Mouse (Mus musculus): ENCODE measurements at regions not wholly inside any gene's neighbourhood (a gene's known extent, or its start where the extent isn't known, plus 50 kb on each side); places are given as distances from the start of the nearest gene placed in this dataset.

DNA sequence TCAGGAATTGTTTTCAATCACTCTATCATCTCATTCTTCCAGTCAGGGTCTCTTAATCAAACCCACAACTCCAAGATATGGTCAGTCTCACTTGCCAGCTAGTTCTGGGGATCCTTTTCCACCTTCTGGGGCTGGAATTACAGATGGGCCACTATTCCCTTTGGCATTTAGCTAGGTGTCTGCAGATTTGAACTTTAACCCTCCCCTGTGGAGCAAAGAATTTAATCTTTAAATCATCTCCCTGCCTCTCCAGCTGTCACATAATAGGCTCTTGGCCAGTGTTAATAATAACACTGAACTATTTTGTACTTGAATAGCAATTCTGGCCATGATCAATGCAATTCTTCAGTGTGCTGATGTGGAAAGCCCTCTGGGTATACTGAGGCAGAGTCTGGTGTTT lies 435.0 kb upstream of the Tmem132c start:
- no peak overlapping the region for H3K4me3 ChIP-seq
- H3K4me2 ChIP-seq = no peak overlapping the region
- no peaks in the 10 kb centered on the region for H3K27me3 ChIP-seq
- no peak overlapping the region for H3K9ac ChIP-seq
- H3K27ac ChIP-seq = no peak overlapping the region
- H3K9me3 ChIP-seq = no peaks in the 10 kb centered on the region
- no peaks in the 10 kb centered on the region for H3K36me3 ChIP-seq
- no peaks in the 10 kb centered on the region for H3K4me1 ChIP-seq
- no peak for ATAC-seq (ENCODE audit: insufficient number of reproducible peaks, low FRiP score, low TSS enrichment, low read depth)

DNA sequence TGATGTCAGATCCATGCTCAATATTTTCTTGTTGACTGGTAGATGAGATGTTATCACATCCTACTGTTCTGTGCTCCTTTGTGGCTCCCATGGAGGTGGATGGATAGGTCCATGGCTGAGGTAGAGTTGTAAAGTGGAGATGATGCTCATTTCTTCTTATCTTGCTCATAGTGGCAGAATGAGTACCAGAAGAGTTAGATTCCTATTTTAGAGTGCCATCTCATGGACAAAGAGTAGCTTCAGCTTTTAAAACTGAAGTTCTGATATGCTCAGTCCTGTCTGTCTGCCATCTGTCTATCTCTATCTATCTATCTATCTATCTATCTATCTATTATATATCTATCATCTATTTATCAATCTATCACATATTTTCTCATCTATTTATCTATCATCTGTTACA lies 425.5 kb upstream of the Tmem132c start:
- no peaks in the 10 kb centered on the region for H3K27me3 ChIP-seq
- no peaks in the 10 kb centered on the region for H3K9me3 ChIP-seq
- H3K27ac ChIP-seq = no peak overlapping the region
- no peak for ATAC-seq (ENCODE audit: insufficient number of reproducible peaks, low FRiP score, low TSS enrichment, low read depth)
- no peak overlapping the region for H3K9ac ChIP-seq
- no peak overlapping the region for H3K4me2 ChIP-seq
- no peak overlapping the region for H3K4me3 ChIP-seq
- H3K36me3 ChIP-seq = no peaks in the 10 kb centered on the region
- H3K4me1 ChIP-seq = no peaks in the 10 kb centered on the region

DNA sequence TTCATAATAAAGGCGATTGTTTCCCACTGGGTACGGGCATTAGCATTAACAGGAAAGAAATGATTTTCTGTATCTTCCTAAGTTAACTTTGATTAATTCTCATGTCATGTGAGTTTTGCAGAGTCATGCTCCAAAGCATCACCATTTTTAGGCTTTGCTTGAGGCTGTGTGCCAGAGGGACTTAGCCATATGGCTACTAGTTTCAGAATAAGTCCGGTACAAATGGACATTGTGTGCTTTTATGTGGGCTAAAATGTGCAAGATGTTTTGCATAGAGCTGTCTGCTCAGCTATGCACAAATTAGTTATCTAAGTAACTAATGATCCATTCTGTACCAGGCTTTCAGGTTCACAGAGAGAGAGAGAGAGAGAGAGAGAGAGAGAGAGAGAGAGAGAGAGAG lies 406.2 kb upstream of the Tmem132c start:
- H3K27ac ChIP-seq = no peak overlapping the region
- H3K9me3 ChIP-seq = no peaks in the 10 kb centered on the region
- no peaks in the 10 kb centered on the region for H3K4me1 ChIP-seq
- H3K4me3 ChIP-seq = no peak overlapping the region
- WGBS = 88% methylated on average over 3 of the region's 3 CpGs
- no peak for ATAC-seq (ENCODE audit: insufficient number of reproducible peaks, low FRiP score, low TSS enrichment, low read depth)
- no peaks in the 10 kb centered on the region for H3K27me3 ChIP-seq
- H3K9ac ChIP-seq = no peak overlapping the region
- no peaks in the 10 kb centered on the region for H3K36me3 ChIP-seq
- no peak overlapping the region for H3K4me2 ChIP-seq

DNA sequence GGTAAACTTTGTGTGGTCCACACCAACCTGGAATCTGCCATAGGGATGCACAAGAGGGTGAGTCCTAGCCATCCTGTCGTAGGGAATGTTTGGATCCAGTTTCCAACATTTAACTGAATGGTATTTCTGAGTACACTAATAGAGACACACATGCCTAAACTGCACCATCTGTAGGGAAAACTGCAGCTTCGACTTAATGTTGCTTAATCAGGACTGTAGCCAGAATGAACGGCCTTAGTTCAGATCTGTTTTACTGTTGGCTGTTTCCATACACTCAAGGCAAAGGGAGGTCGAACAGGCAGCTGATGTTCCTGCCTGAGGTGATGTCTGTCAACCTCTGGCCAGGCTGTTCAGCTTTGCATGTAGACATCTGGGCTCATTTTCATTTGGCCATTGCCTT lies 399.0 kb upstream of the Tmem132c start:
- Histone ChIP-seq H3K36me3 (no peaks in the 10 kb centered on the region), H3K9ac (no peak overlapping the region), H3K27ac (no peak overlapping the region), H3K27me3 (no peaks in the 10 kb centered on the region), H3K4me3 (no peak overlapping the region), H3K4me2 (no peak overlapping the region), H3K9me3 (no peaks in the 10 kb centered on the region), H3K4me1 (no peaks in the 10 kb centered on the region)
- WGBS = 68% methylated on average over 4 of the region's 4 CpGs
- ATAC-seq (ENCODE audit: insufficient number of reproducible peaks, low FRiP score, low TSS enrichment, low read depth) = no peak

DNA sequence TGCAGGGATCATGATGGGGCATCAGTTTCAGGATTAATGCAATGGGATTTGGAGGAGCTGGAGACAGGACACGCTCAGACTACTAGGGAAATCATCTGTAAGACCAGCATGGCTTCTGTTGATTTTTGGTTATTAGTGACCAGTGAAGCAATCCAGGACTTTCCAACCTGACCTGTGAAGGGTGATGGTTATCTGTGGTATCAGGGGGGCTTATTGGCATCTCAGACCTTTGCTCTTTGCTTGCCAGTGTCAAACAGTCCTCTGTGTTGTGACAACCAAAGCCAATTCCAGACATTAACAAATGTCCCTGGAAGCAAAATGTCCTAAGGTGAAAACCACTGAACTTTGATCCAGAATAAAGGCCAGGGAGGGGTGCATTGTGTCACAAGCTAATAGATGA lies 379.5 kb upstream of the Tmem132c start:
- no peak for ATAC-seq (ENCODE audit: insufficient number of reproducible peaks, low FRiP score, low TSS enrichment, low read depth)
- no peak overlapping the region for H3K4me2 ChIP-seq
- no peaks in the 10 kb centered on the region for H3K9me3 ChIP-seq
- H3K27me3 ChIP-seq = no peaks in the 10 kb centered on the region
- no peak overlapping the region for H3K9ac ChIP-seq
- H3K4me1 ChIP-seq = no peaks in the 10 kb centered on the region
- H3K36me3 ChIP-seq = no peaks in the 10 kb centered on the region
- no peak overlapping the region for H3K4me3 ChIP-seq
- H3K27ac ChIP-seq = no peak overlapping the region
- WGBS = 81% methylated on average over 1 of the region's 1 CpGs

DNA sequence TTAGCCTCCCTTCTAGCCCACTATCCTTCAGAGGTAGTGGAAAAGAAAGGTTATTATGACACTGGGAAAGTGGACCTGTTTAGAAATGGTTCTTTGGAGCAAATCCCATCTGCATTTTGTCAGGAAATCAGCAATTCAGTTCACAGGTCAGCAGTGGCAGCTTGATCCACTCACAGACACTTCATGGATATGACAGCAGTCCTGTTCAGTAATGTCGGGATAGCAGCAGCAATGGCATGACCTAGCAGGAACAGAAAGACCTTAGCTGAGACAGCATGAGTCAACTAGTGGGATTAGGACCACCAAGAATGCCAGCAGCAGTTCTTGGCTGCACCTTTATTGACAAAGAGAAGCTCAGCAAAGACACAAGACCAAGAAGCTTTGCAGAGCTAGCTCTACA lies 365.8 kb upstream of the Tmem132c start:
- no peak overlapping the region for H3K27ac ChIP-seq
- no peak overlapping the region for H3K9ac ChIP-seq
- no peaks in the 10 kb centered on the region for H3K4me1 ChIP-seq
- no peak overlapping the region for H3K4me2 ChIP-seq
- no peak overlapping the region for H3K4me3 ChIP-seq
- WGBS = 84% methylated on average over 1 of the region's 1 CpGs
- no peak for ATAC-seq (ENCODE audit: insufficient number of reproducible peaks, low FRiP score, low TSS enrichment, low read depth)
- H3K36me3 ChIP-seq = no peaks in the 10 kb centered on the region
- H3K27me3 ChIP-seq = no peaks in the 10 kb centered on the region
- H3K9me3 ChIP-seq = no peaks in the 10 kb centered on the region

DNA sequence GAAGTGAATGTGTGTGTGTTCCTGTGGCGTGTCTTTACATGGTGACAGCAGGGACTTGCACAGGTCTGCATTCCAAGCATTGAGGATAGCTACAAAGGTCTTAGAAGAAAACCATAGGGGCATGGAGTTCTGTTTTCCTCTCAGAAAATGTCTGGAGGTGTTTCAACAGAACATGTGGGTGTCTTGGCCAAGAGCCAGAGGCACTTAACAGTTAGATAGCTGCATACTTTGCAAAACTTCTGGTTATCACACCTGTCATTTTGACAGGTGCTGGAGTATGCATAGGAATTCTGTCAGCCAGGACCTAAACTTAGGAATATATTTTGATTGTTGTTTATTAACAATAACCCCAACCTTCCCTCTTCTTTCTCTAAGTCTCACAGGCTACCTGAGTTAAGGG lies 350.9 kb upstream of the Tmem132c start:
- Histone ChIP-seq H3K9me3 (no peaks in the 10 kb centered on the region), H3K4me3 (no peak overlapping the region), H3K27me3 (no peaks in the 10 kb centered on the region), H3K4me2 (no peak overlapping the region), H3K9ac (no peak overlapping the region), H3K4me1 (no peaks in the 10 kb centered on the region; the same call in 1 of the 2 replicates), H3K36me3 (no peaks in the 10 kb centered on the region), H3K27ac (no peak overlapping the region)
- WGBS = 48% methylated on average over 1 of the region's 1 CpGs
- ATAC-seq (ENCODE audit: insufficient number of reproducible peaks, low FRiP score, low TSS enrichment, low read depth) = no peak

DNA sequence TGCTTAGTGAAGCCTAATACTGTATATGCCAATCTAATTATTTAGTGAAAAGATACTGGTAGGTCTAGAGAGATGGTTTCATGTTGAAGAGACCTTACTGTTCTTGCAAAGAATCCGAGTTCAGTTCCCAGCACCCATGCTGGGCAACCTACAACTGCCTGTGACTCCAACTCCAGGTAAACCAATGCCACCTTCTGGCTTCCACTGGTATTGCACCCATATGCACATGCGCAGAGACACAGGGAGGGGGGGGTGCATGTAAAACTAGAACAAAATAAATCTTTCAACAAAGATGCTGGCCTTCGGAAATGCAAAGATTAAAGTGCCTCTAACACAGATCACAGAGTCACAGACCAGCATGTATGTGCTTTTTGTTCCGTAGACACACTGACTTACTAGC lies 348.5 kb upstream of the Tmem132c start:
- no peak overlapping the region for H3K9ac ChIP-seq
- no peaks in the 10 kb centered on the region; the same call in 1 of the 2 replicates for H3K4me1 ChIP-seq
- H3K9me3 ChIP-seq = no peaks in the 10 kb centered on the region
- 96% methylated on average over 4 of the region's 4 CpGs for WGBS
- H3K36me3 ChIP-seq = no peaks in the 10 kb centered on the region
- no peaks in the 10 kb centered on the region for H3K27me3 ChIP-seq
- ATAC-seq (ENCODE audit: insufficient number of reproducible peaks, low FRiP score, low TSS enrichment, low read depth) = no peak
- no peak overlapping the region for H3K4me3 ChIP-seq
- H3K4me2 ChIP-seq = no peak overlapping the region
- H3K27ac ChIP-seq = no peak overlapping the region

DNA sequence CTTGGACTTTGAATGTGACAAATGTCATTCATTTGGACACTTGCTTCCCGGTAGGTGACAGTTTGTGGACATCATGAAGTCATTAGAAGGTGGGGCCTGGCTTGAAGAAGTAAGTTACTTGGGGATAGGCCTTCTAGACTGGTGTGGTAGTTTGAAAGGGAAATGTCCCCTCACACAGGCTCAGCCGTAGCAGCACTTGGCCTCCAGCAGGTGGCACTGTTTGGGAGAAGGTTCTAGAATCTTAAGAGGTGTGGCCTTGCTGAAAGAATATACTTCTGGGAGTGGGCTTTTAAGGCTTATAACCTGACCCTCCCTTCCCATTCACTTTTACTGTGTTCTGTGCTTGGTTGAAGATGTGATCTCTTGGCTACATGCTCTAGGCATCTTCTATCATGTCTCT lies 331.5 kb upstream of the Tmem132c start:
- Histone ChIP-seq H3K27ac (no peak overlapping the region), H3K9me3 (no peaks in the 10 kb centered on the region), H3K27me3 (no peaks in the 10 kb centered on the region), H3K4me3 (no peak overlapping the region), H3K9ac (no peak overlapping the region), H3K4me1 (no peaks in the 10 kb centered on the region), H3K4me2 (no peak overlapping the region), H3K36me3 (no peaks in the 10 kb centered on the region)
- no peak for ATAC-seq (ENCODE audit: insufficient number of reproducible peaks, low FRiP score, low TSS enrichment, low read depth)
- WGBS = 79% methylated on average over 2 of the region's 2 CpGs

DNA sequence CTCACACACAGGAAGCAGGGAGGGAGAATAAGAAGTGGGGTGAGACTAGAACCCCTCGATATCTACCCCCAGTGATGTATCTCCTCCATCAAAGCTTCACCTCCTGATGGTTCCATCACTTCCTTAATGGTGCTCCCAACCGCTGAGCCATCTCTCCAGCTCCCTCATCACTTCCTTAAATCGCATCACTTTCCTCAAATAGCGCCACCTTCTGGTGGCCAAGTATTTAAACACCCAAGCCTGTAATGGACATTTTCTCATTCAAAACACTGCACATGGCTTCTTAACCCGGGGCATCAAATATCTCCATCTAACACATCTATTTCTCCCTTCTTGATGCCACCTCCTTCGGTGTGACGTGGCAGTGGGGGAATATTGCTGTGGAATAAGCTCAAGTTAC lies 324.3 kb upstream of the Tmem132c start:
- no peak overlapping the region for H3K9ac ChIP-seq
- H3K27me3 ChIP-seq = no peaks in the 10 kb centered on the region
- 68% methylated on average over 7 of the region's 7 CpGs for WGBS
- H3K4me1 ChIP-seq = no peaks in the 10 kb centered on the region
- no peak overlapping the region for H3K4me3 ChIP-seq
- no peak overlapping the region for H3K27ac ChIP-seq
- no peaks in the 10 kb centered on the region for H3K36me3 ChIP-seq
- H3K9me3 ChIP-seq = no peaks in the 10 kb centered on the region
- ATAC-seq (ENCODE audit: insufficient number of reproducible peaks, low FRiP score, low TSS enrichment, low read depth) = no peak
- H3K4me2 ChIP-seq = no peak overlapping the region

DNA sequence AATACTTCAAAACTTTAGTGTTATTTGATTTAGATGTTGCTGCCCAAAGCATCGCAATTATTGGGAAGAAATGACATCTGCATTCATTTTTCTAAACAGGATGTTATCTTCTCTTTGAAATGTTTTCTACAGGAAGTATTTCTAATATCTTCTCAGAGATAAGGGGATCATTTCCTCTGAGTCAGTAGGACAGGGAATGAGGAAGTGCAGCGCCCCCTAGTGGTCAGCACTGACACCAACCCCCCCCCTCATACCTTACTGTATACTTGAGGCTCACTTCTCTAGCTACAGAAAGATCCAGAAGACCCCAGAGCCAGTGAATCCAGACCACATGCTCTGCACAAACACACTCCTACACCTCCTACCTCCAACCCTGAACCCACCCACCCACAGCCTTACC lies 308.1 kb upstream of the Tmem132c start:
- no peaks in the 10 kb centered on the region for H3K4me1 ChIP-seq
- H3K27me3 ChIP-seq = no peaks in the 10 kb centered on the region
- 47% methylated on average over 2 of the region's 2 CpGs for WGBS
- H3K36me3 ChIP-seq = no peaks in the 10 kb centered on the region
- H3K9me3 ChIP-seq = no peaks in the 10 kb centered on the region
- no peak for ATAC-seq (ENCODE audit: insufficient number of reproducible peaks, low FRiP score, low TSS enrichment, low read depth)
- no peak overlapping the region for H3K9ac ChIP-seq
- no peak overlapping the region for H3K27ac ChIP-seq
- no peak overlapping the region for H3K4me2 ChIP-seq
- no peak overlapping the region for H3K4me3 ChIP-seq

DNA sequence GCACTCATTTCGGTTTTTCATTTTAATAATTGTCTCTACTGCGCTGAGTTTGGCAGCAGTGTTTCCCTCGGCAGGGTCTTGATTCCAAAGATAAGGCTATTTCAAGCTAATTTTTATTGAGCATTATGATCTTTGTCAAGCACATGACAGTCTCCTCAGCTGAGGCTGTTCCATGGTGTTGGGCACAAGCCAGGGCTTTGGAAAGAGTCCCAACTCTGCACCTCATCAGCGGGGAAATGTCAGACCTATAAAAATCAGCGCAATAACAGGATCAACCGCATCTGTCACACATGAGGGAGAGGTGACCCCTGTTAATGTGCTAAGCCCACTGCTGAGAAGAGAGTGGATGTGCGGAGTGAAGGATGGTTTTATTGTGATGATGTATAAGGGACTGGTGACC lies 296.7 kb upstream of the Tmem132c start:
- no peak overlapping the region for H3K4me2 ChIP-seq
- no peak overlapping the region for H3K4me3 ChIP-seq
- no peaks in the 10 kb centered on the region for H3K27me3 ChIP-seq
- H3K4me1 ChIP-seq = no peaks in the 10 kb centered on the region
- no peak for ATAC-seq (ENCODE audit: insufficient number of reproducible peaks, low FRiP score, low TSS enrichment, low read depth)
- WGBS = 58% methylated on average over 7 of the region's 7 CpGs
- no peaks in the 10 kb centered on the region for H3K36me3 ChIP-seq
- H3K9me3 ChIP-seq = no peaks in the 10 kb centered on the region
- no peak overlapping the region for H3K9ac ChIP-seq
- no peak overlapping the region for H3K27ac ChIP-seq

DNA sequence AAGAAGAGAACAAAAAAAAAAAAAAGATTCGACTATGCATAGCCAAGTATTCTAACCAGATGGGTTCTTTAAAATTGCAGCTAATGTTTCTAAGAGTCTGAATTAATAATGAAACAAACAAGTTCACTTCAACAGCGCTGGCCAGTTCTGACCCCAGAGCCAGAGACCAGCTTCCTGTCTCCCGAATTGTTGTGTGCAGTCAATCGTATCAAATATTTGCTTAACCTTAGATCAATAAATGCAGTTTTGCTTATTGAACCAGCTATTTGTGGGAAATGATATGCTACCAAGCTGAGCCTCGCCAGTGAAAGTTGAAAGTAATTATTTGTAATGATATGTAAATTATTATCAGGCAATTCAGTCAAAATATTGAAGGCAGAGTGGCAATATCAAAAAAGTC lies 287.4 kb upstream of the Tmem132c start:
- Histone ChIP-seq H3K27me3 (no peaks in the 10 kb centered on the region), H3K27ac (no peak overlapping the region), H3K4me2 (no peak overlapping the region), H3K9ac (no peak overlapping the region), H3K4me3 (no peak overlapping the region), H3K4me1 (no peaks in the 10 kb centered on the region), H3K9me3 (no peaks in the 10 kb centered on the region), H3K36me3 (no peaks in the 10 kb centered on the region)
- 77% methylated on average over 5 of the region's 5 CpGs for WGBS
- no peak for ATAC-seq (ENCODE audit: insufficient number of reproducible peaks, low FRiP score, low TSS enrichment, low read depth)
